Mouse (Mus musculus): Measurements from ENCODE around the gene Dnmt3l.
"Not testable (repeated sequence)": the region's sequence is repeated elsewhere in the genome, so short reads cannot be mapped to it uniquely, and the experiment has no call there.

Dnmt3l gene

GRCm38 (mm10) chr10:78041647-78042046 is at the start of gene Dnmt3l:
Dnmt3l (plus strand) TSS chr10:78041947.
- DNase-seq, result no peak

DNA sequence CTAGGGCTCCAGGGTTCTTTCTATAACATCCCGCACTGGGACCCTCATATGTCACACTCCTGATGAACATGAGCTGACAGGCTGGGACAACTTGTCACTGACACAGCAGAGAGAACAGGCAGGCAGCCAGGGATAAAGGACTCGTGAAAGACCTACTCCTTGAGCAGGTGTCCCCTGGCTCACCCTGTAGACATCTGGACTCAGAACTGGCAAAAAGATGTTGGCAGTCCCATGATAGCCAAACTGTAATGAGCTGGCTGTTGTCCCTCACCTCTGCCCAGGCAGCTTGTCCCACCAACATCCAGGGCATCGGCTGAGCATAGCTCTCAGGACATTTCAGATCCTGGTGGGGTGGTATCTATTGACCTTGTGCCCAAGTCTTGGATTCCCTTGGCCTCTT is 46.1 kb upstream of the Dnmt3l start:
- no peak for DNase-seq

DNA sequence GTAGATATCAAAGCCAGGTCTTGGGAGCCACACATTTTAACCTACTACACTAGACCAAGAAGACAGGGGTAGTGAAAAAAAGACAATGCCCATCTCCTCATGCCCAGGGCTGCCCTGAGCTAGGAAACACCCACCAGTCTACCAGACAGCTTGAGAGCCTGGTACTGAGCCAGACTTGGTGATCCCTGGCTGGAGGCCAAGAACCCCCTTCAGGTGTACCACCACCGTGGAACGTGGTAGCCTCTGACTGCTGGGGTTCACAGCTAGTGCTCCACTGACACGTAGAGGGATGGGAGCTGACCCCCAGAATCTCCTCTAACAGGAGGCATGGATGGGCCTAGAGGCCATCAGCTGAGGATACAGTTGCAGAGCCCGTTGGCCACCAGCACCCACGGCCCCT is 41.5 kb upstream of the Dnmt3l start:
- no peak for DNase-seq

- no peak for DNase-seq
Observed at GRCm38 (mm10) chr10:78001796-78002195, 40.0 kb upstream of the Dnmt3l start.

DNA sequence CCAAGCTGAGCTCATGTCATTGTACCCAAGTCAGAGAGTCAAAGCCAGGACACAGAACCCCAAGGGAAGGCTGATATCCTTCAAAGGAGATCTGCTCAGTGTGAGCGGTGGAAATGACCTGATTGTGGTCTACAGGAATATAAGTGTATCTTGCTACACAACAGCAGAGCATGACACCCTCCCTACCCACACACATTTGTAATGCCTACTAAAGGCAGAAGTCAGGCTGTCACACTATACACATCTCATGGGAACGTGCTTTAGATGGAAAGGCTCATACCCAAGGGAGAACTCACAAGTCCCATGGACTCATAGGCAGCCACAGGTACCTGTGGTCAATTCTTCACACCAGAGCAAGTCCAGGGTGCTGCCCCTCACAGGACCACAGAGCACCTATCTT is 39.4 kb upstream of the Dnmt3l start:
- DNase-seq, result no peak

DNA sequence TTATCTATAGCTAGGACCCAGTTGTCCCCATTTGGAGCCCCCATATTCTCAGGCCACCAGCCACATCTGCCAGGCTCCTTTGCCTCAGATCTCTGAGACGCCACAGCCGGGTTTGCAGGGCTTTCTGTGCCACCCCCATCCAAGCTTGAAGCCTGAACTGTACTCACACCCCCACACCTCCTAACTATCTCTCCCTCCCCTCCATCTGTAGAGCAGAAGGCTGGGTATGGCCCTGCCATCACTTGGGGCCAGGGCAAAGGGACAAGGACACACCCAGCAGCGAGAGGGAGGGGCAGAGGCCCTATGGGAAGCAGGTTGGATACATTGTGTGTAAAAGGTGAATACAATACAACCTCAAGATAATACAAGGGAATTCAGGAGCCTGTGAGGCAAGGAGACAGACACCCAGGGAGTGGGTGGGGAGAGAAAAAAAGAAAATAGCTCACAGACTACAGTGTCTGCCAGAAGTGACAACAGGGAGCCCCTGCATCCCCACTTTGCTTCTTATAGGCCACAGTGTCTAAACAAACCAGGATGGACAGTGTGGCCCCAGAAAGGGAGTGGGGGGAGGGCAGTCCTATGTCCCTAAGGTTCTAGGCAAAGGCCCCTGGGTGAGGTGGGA is 37.2 kb upstream of the Dnmt3l start:
- no peak for DNase-seq

DNA sequence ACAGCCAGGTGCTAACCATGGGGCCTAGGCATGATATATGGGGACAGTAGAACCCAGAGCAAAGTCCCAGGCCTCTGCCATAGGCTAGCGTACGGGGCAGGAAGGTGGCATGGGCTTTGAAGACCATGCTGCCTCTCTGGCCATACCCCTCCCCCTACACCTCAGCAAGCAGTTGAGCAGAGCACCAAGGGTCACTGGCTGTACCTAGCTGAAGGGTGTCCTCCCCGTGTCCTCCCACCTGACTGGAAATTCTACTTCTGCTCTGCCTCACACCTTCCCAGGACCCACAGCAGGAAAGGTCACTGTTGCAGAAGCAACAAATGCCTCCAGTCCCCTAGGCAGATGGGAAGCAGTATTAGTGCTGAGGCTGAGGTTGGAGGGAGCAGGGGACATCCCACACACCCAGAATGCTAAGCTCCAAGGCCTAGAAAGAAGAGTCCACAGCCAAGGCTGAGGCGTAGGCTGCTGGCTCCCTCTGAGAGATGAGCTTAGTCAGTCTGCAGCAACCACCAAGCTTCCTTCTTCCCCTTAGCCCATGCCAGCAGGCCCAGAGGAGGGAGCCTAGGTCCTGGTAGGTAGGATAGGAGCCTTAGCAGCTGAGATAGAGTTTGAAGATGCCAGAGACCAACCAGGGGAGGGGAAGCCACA is 35.8 kb upstream of the Dnmt3l start:
- DNase-seq, result peak in 1 of 2 experiments; percentile 32

- DNase-seq, result no peak
Observed at GRCm38 (mm10) chr10:78007203-78007602, 34.5 kb upstream of the Dnmt3l start.

GRCm38 (mm10) chr10:78008169-78008568 is 33.6 kb upstream of the Dnmt3l start:
- DNase-seq, result no peak

GRCm38 (mm10) chr10:78009184-78009944 is 32.4 kb upstream of the Dnmt3l start:
- peak; percentile 95 to 97 for DNase-seq

GRCm38 (mm10) chr10:78009945-78010293 is 31.8 kb upstream of the Dnmt3l start, which contains the start of gene Pfkl:
Pfkl (minus strand) TSS chr10:78010083.
- no peak for DNase-seq

DNA sequence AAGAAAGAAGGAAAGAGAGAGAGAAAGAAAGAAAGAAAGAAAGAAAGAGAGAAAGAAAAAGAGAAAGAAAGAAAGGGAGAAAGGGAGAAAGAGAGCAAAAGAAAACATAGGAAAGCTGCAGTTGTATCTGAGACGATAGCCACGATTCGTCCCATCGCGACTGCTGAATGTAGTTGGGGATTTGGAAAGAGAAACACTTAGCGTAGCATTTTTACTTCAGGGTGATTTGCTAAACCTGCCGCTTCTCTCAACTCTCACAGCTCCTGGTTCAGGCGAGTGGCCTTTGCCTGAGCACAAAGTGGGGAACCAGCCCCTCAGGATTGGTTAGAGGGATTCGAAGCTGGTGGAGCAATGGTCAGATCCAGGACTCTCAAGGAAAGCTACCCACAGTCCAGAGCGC is 31.4 kb upstream of the Dnmt3l start:
- no peak for DNase-seq

GRCm38 (mm10) chr10:78011116-78011515 is 30.6 kb upstream of the Dnmt3l start:
- not testable (repeated sequence) for DNase-seq

- DNase-seq, result no peak
Observed at GRCm38 (mm10) chr10:78012661-78013495, 28.9 kb upstream of the Dnmt3l start.

DNA sequence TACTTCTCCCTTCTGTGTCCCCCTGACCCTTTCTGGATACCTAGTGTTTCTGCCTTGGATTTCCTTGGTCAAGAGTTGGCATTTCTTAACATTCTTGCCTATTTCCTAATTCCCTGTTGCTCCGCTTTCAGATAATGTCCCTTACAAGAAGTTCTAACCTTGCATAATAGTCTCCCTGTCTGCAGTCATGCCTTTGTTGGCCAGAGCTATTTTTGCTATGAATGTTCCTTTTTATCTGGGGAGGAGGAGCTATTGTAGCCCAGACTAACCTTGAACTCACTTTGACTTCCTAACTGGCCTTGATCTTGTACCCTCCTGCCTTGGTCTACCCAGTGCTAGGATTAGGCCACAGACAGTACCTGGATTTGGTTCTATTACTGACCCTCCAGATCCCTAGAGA is 26.3 kb upstream of the Dnmt3l start:
- DNase-seq, result no peak

DNA sequence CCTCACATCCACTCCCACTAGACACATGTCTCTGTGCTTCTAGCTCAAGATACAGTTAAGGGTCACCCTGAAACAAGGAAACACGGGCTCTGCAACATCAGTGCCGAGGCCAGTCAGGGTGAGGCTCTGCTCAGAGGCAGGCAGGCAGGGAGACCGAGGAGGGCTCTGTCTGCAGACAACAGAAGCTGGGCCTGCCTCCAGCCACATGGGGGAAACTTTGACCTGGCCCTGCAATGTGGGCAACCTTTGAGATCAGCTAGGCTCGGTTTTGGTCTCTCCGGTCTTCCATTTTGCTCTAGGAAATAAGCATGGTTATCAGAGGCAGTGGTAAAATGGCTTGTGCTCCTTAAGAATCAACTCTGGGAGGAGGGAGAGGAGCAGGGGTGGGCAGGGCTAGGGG is 25.4 kb upstream of the Dnmt3l start:
- DNase-seq, result peak; percentile 40 to 50

DNA sequence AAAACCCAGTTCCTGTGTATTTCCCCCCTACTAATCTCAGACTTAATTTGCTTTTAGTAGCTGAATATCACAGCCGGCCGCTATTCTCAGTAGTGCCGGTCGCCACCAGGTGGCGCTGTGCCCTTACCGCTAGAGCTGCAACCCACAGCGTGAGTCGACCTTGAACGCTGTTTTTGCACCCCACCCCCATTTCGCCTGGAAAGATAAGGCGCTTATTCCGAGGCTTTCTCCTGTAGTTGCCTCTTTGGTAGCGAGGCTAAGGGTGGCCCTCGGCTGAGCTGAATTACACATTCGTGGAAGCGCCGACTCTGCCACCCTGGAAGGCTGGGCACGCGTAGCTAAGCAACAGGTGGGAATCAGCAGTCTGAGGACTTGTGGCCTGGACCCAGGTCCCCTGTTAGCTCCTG is 22.9 kb upstream of the Dnmt3l start:
- DNase-seq, result peak; percentile 56 to 79

DNA sequence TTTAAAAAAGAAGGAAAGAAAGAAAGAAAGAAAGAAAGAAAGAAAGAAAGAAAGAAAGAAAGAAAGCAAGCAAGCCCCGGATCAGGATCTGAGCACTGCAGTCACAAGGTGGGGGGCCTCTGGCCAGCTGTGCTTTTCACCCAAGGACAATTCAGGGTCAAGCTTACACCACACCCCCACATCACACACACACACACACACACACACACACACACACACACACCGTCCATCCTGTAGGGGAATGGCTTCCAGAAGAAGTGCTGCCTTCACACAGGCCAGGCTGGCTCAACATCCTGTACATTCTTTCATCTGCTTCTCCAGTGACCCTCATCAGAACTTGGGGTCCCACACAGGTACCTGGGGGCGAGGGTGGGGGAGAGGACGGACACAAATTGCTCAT is 22.5 kb upstream of the Dnmt3l start:
- DNase-seq, result no peak

GRCm38 (mm10) chr10:78019984-78020383 is 21.8 kb upstream of the Dnmt3l start:
- DNase-seq, result not testable (repeated sequence)

- not testable (repeated sequence) for DNase-seq
Observed at GRCm38 (mm10) chr10:78025453-78025852, 16.3 kb upstream of the Dnmt3l start.

GRCm38 (mm10) chr10:78028129-78028528 is 13.6 kb upstream of the Dnmt3l start:
- DNase-seq, result peak; percentile 60 to 70

DNA sequence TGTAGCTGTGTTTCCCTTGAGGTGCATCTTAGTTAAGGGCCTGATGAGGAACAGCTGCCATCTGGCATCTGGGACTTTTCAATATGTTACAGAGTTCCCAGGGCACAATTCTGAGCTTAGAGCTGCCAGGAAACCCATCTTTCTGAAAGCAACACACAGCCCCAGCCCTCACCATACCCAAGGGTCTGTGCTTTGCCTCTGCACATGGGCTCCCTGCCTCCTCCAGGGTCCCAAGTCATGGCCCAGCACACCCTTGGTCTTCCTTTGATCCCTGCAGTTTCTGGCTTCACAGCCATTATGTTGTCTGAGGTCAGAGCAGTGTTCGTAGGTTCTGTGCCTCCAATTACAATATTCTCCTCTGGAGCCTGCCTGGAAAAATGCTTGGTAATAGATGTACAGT is 12.7 kb upstream of the Dnmt3l start:
- no peak for DNase-seq

DNA sequence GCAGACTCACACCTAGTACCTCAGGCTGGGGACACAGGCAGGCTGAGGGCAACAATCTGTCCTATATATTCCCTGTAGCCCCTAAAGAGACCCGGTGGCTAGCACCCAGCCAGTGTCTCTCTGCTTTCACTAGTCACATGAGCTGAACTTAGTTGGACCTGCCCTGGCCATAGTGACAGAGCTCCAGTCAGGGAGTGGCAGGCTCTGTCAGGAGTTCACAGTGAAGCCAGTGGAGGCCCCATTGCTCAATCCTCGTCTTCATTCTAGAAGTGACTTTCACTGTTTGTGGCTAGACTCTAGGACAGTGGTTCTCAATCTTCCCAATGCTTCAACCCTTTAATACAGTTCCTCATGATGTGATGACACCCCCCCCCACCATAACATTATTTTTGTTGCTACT is 9.8 kb upstream of the Dnmt3l start:
- no peak for DNase-seq

Measured in kidney, adult 8-10 months (tissue).